Mouse (Mus musculus) embryonic facial prominence, embryonic 15.5 days (tissue): ENCODE data around the gene Pisd. TPM values are rescaled to one million over a fixed set of nuclear protein-coding genes. Genes with fewer than 3 reads are reported as not detected.
"Not testable (repeated sequence)": the region's sequence is repeated elsewhere in the genome, so short reads cannot be mapped to it uniquely, and the experiment has no call there.

ENCODE experiments used
- ATAC-seq: fragments of 200-750 bp; cut with Nextera tagmentation; 2 replicates; pipeline ENCODE4 v1.8.0; 2017; ENCODE audit warnings: low read depth, moderate TSS enrichment; ENCODE audit not compliant: insufficient number of reproducible peaks, low FRiP score, low TSS enrichment
- H3K27ac ChIP-seq: fragments of 300-500 bp; sonication (generic); replicated peaks from 2 replicates; pipeline ENCODE4 v1.5.1; 2015; ENCODE audit warnings: mild to moderate bottlenecking, inconsistent platforms
- H3K27me3 ChIP-seq: fragments of 300-500 bp; sonication (generic); 2 replicates; pipeline ENCODE4 v1.6.1; 2015; ENCODE audit warnings: inconsistent platforms
- H3K36me3 ChIP-seq: fragments of 300-500 bp; sonication (generic); 2 replicates; pipeline ENCODE4 v1.6.1; 2015; ENCODE audit warnings: mild to moderate bottlenecking, inconsistent platforms
- H3K4me1 ChIP-seq: fragments of 300-500 bp; sonication (generic); 2 replicates; pipeline ENCODE4 v1.6.1; 2015; ENCODE audit warnings: inconsistent platforms
- H3K4me2 ChIP-seq: fragments of 300-500 bp; sonication (generic); replicated peaks from 2 replicates; pipeline ENCODE4 v1.6.1; 2015; ENCODE audit warnings: mild to moderate bottlenecking, inconsistent platforms
- H3K4me3 ChIP-seq: fragments of 300-500 bp; sonication (generic); replicated peaks from 2 replicates; pipeline ENCODE4 v1.5.1; 2015; ENCODE audit warnings: mild to moderate bottlenecking, inconsistent platforms
- H3K9ac ChIP-seq: fragments of 300-500 bp; sonication (generic); 2 replicates; pipeline ENCODE4 v1.6.1; 2015; ENCODE audit warnings: inconsistent platforms
- H3K9me3 ChIP-seq: fragments of 300-500 bp; sonication (generic); replicated peaks from 2 replicates; pipeline ENCODE4 v1.6.1; 2016; ENCODE audit warnings: inconsistent platforms
- WGBS: fragments of 180-500 bp; shearing (Covaris S2); methylation state at CpG from one replicate; pipeline ENCODE4 v1.1.7; 2015; 5-methylcytosine and 5-hydroxymethylcytosine counted together
- polyA plus RNA-seq: library from polyadenylated mRNA; unstranded; fragments of >200 nt; fragmentation: Nextera tagmentation; extraction: Ambion mirVana; gene quantifications from 2 replicates; pipeline ENCODE4 v1.2.1, GENCODE M21; 2015

Gene Pisd
- polyA plus RNA-seq, 1 experiment from 2014 or later: 60.9 TPM

GRCm38 (mm10) chr5:32722711-32723110 lies 62.7 kb downstream of the Pisd start:
- 77% methylated on average over 8 of the region's 8 CpGs for WGBS
- not testable (repeated sequence) for H3K27me3 ChIP-seq, H3K27ac ChIP-seq, H3K36me3 ChIP-seq, H3K9ac ChIP-seq, H3K4me3 ChIP-seq, H3K4me2 ChIP-seq, H3K9me3 ChIP-seq, ATAC-seq, H3K4me1 ChIP-seq

- WGBS: 69% methylated on average over 7 of the region's 7 CpGs
- no peak for ATAC-seq
- Histone ChIP-seq H3K36me3 (no peaks in the 10 kb centered on the region), H3K4me3 (no peak overlapping the region), H3K9me3 (no peaks in the 10 kb centered on the region), H3K4me2 (no peak overlapping the region), H3K9ac (no peak overlapping the region), H3K27me3 (no peaks in the 10 kb centered on the region), H3K27ac (no peak overlapping the region), H3K4me1 (no peaks in the 10 kb centered on the region)
Measured at GRCm38 (mm10) chr5:32722263-32722662, 63.2 kb downstream of the Pisd start.

- Histone ChIP-seq H3K36me3 (no peaks in the 10 kb centered on the region), H3K4me2 (no peak overlapping the region), H3K9ac (no peak overlapping the region), H3K27me3 (no peaks in the 10 kb centered on the region), H3K9me3 (no peaks in the 10 kb centered on the region), H3K4me3 (no peak overlapping the region), H3K4me1 (no peaks in the 10 kb centered on the region), H3K27ac (no peak overlapping the region)
- 57% methylated on average over 3 of the region's 3 CpGs for WGBS
- no peak for ATAC-seq
Measured at GRCm38 (mm10) chr5:32721316-32721715, 64.1 kb downstream of the Pisd start.

GRCm38 (mm10) chr5:32720416-32720815 lies 65.0 kb downstream of the Pisd start:
- Histone ChIP-seq H3K36me3 (no peaks in the 10 kb centered on the region), H3K9ac (no peak overlapping the region), H3K27me3 (no peaks in the 10 kb centered on the region), H3K4me2 (no peak overlapping the region), H3K4me3 (no peak overlapping the region), H3K4me1 (no peaks in the 10 kb centered on the region), H3K27ac (no peak overlapping the region), H3K9me3 (no peaks in the 10 kb centered on the region)
- ATAC-seq: no peak
- 81% methylated on average over 9 of the region's 9 CpGs for WGBS

- Histone ChIP-seq H3K36me3 (no peaks in the 10 kb centered on the region), H3K27ac (no peak overlapping the region), H3K4me1 (no peaks in the 10 kb centered on the region), H3K9me3 (no peaks in the 10 kb centered on the region), H3K4me3 (no peak overlapping the region), H3K4me2 (no peak overlapping the region), H3K9ac (no peak overlapping the region), H3K27me3 (no peaks in the 10 kb centered on the region)
- 54% methylated on average over 6 of the region's 6 CpGs for WGBS
- ATAC-seq: no peak
Measured at GRCm38 (mm10) chr5:32718916-32719315, 66.5 kb downstream of the Pisd start.

GRCm38 (mm10) chr5:32717726-32718125 lies 67.7 kb downstream of the Pisd start:
- Histone ChIP-seq H3K27ac (no peak overlapping the region), H3K4me2 (no peak overlapping the region), H3K9me3 (no peaks in the 10 kb centered on the region), H3K36me3 (no peaks in the 10 kb centered on the region), H3K9ac (no peak overlapping the region), H3K27me3 (no peaks in the 10 kb centered on the region), H3K4me3 (no peak overlapping the region), H3K4me1 (0 out of 2 replicates have a peak, but pooled peaks cover 4% of the 10 kb centered on the region)
- 41% methylated on average over 1 of the region's 1 CpGs for WGBS
- ATAC-seq: no peak

- H3K36me3 ChIP-seq: no peaks in the 10 kb centered on the region
- peak overlapping the region; percentile 90 for H3K27ac ChIP-seq
- peak overlapping the region; percentile 60 for H3K4me3 ChIP-seq
- peak overlapping the region; percentile 68 for H3K4me2 ChIP-seq
- ATAC-seq: peak; percentile 98
- no peaks in the 10 kb centered on the region for H3K27me3 ChIP-seq
- peak overlapping the region; percentile 53 for H3K9ac ChIP-seq
- H3K4me1 ChIP-seq: 0 out of 2 replicates have a peak, but pooled peaks cover 4% of the 10 kb centered on the region
- WGBS: under 1% methylated on average over 55 of the region's 55 CpGs
- no peaks in the 10 kb centered on the region for H3K9me3 ChIP-seq
Measured at GRCm38 (mm10) chr5:32713703-32714467, 71.6 kb downstream of the Pisd start.

- no peaks in the 10 kb centered on the region for H3K9me3 ChIP-seq
- ATAC-seq: no peak
- peak overlapping the region; percentile 68 for H3K4me2 ChIP-seq
- H3K4me3 ChIP-seq: peak overlapping the region; percentile 60
- 18% methylated on average over 2 of the region's 2 CpGs for WGBS
- no peaks in the 10 kb centered on the region for H3K36me3 ChIP-seq
- H3K9ac ChIP-seq: peak overlapping the region; percentile 53
- H3K27me3 ChIP-seq: no peaks in the 10 kb centered on the region
- peak overlapping the region; percentile 90 for H3K27ac ChIP-seq
- 0 out of 2 replicates have a peak, but pooled peaks cover 4% of the 10 kb centered on the region for H3K4me1 ChIP-seq
Measured at GRCm38 (mm10) chr5:32713042-32713702, 72.3 kb downstream of the Pisd start.

- H3K4me1 ChIP-seq: 0 out of 2 replicates have a peak, but pooled peaks cover 4% of the 10 kb centered on the region
- H3K4me2 ChIP-seq: peak overlapping the region; percentile 68; the same call in 1 of the 2 replicates
- H3K27me3 ChIP-seq: no peaks in the 10 kb centered on the region
- H3K27ac ChIP-seq: no peak overlapping the region
- no peaks in the 10 kb centered on the region for H3K36me3 ChIP-seq
- no peaks in the 10 kb centered on the region for H3K9me3 ChIP-seq
- H3K9ac ChIP-seq: no peak overlapping the region
- 60% methylated on average over 4 of the region's 4 CpGs for WGBS
- ATAC-seq: no peak
- 0 out of 2 replicates have a peak overlapping the region, but pooled peaks have one; percentile 60 for H3K4me3 ChIP-seq
Measured at GRCm38 (mm10) chr5:32712221-32713041, 73.0 kb downstream of the Pisd start.

- ATAC-seq: no peak
- no peak overlapping the region for H3K9ac ChIP-seq
- no peaks in the 10 kb centered on the region for H3K27me3 ChIP-seq
- WGBS: 79% methylated on average over 5 of the region's 5 CpGs
- no peaks in the 10 kb centered on the region for H3K36me3 ChIP-seq
- no peak overlapping the region for H3K4me2 ChIP-seq
- H3K27ac ChIP-seq: no peak overlapping the region
- H3K4me1 ChIP-seq: 0 out of 2 replicates have a peak, but pooled peaks cover 4% of the 10 kb centered on the region
- H3K9me3 ChIP-seq: no peaks in the 10 kb centered on the region
- no peak overlapping the region for H3K4me3 ChIP-seq
Measured at GRCm38 (mm10) chr5:32711485-32711884, 74.0 kb downstream of the Pisd start.

- Histone ChIP-seq H3K4me3 (no peak overlapping the region), H3K9ac (no peak overlapping the region), H3K36me3 (no peaks in the 10 kb centered on the region), H3K27me3 (no peaks in the 10 kb centered on the region), H3K4me2 (no peak overlapping the region), H3K9me3 (no peaks in the 10 kb centered on the region), H3K27ac (no peak overlapping the region), H3K4me1 (no peaks in the 10 kb centered on the region)
- WGBS: 78% methylated on average over 2 of the region's 2 CpGs
- ATAC-seq: no peak
Measured at GRCm38 (mm10) chr5:32706226-32706780, 79.1 kb downstream of the Pisd start.
